Mouse (Mus musculus): Measurements from ENCODE around the gene D16Ertd472e. TPM values are rescaled to one million over a fixed set of nuclear protein-coding genes. Genes with fewer than 3 reads are reported as not detected.

The D16Ertd472e gene
- total RNA-seq, 2 experiments from 2014 or later = 14.8 to 15.5 TPM

DNA sequence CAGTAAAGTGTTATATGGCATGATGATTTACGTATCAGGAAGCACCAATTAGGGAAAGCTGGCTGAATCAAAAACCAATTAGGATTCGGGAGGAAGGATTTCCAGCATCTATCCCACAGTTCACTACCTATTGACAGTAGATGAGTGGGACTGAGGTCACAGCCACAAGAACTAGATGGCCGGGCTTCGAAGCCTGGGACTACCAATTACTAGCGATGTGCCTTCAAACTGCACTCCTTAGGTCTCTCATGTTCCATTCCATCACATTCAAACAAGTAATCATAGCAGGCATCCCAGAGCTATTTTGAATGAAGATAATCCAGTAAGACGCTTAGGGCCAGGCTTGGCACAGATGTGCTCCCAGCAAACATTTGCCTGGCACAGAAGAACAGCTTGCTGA is 2.3 kb downstream of the D16Ertd472e start:
- peak in 1 of 2 experiments; percentile 23 for DNase-seq (ENCODE audit: low spot score in 2 of 2)

DNA sequence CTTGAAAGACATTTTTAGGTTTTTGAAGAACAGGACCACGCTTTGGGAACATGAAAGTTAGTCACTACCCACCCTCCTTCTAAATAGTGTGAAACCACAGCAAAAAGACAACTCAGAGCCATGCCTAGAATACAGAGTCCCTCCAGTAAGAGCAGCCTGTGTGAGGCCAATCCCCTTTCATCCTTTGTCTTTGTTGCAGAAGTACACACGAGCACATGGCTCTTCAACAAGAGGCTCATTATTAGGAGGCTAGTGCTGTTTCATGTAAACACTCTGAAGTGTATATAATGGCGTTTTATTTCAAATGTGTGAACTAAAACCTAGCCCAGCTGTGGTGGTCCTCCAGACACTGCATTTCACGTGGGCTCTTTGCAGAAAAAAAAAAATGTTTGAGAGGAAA is 3.5 kb downstream of the D16Ertd472e start:
- DNase-seq (ENCODE audit: low spot score in 2 of 2) = no peak

- no peak for DNase-seq (ENCODE audit: low spot score in 2 of 2)
Observed at GRCm38 (mm10) chr16:78564110-78564821, 12.2 kb downstream of the D16Ertd472e start.

DNA sequence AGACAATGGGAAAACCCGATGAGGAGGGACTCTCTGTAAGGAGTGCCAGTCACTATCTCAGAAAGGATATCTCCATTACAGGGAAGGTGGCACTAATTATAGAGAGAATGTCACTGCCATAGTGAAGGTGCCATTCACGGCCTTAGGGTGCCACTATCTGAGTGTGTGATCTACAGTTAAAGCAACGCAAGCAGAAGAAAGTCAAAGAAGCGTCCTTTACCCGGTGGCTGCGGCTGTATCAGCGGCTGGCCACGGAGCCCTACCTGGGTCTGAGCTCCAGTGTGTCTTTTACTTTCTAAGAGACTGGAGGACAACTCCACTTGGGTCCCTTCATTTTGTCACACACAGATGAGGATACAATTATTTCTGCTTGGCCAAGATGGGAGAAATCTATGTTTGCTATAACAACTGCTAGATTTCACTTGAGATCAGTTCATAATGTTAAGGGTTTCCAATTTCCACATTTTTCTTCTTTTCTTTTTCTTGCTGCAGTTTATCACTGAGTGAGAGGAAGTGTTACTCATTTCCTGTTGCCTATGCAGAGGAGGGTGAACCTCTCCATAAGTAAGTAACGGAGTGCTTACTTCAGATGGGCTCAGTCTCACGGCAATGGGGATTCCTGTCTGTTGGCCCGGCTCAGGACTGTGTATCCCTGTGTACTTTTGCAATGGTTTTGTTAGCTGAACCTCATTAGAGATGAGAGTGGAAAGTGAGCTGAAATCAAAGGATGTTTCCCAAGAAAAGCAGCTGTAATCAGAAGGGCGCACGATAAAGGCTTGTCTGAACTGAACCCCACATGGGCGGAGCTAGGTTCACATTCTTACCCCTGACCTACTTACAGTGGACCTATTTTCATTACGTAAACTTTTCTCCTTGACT is 13.2 kb downstream of the D16Ertd472e start:
- no peak for DNase-seq (ENCODE audit: low spot score in 2 of 2)

- no peak for DNase-seq (ENCODE audit: low spot score in 2 of 2)
Observed at GRCm38 (mm10) chr16:78560627-78561026, 15.9 kb downstream of the D16Ertd472e start.

GRCm38 (mm10) chr16:78560063-78560462 is 16.4 kb downstream of the D16Ertd472e start:
- DNase-seq (ENCODE audit: low spot score in 2 of 2) = no peak

DNA sequence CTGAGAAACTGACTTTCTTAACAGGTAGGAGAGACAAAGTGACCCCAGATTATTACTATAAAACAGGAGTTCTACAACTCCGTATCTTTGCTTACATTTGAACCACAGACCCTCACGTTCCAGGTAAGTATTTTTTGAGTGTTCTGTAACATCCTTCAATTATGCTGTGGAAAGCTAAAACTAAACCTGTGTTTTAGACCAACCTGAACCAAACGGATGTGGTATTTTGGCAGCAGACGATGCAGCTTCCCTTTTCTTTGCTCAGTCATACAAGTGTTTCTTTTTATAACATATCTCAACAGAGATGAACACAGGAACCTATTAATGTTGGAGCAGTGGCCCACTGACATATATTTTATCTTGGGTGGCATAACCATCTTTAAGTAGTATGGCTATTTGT is 18.9 kb downstream of the D16Ertd472e start:
- DNase-seq (ENCODE audit: low spot score in 2 of 2) = no peak

GRCm38 (mm10) chr16:78554911-78555648 is 21.4 kb downstream of the D16Ertd472e start:
- DNase-seq (ENCODE audit: low spot score in 2 of 2) = peak in 1 of 2 experiments; percentile 70

DNA sequence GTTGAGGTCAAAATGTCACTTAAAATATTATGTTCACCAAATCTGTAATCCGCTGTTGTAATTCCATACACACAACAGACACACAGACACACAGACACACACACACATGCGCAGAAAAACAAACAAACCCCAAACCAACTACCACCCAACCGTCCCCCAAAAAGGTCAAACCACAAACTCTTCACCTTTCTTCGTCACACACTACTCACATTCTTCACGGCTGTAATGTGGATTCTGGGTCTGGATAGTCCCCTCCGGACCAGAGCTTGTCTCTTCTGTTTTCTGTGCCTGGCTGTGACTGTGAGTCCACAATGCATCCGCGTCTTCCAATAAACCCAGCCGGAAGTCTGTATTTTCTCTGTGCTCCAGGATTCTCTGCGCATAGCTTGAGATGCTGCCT is 29.1 kb downstream of the D16Ertd472e start:
- DNase-seq (ENCODE audit: low spot score in 2 of 2) = no peak

- no peak for DNase-seq (ENCODE audit: low spot score in 2 of 2)
Observed at GRCm38 (mm10) chr16:78546529-78546928, 30.0 kb downstream of the D16Ertd472e start.

DNA sequence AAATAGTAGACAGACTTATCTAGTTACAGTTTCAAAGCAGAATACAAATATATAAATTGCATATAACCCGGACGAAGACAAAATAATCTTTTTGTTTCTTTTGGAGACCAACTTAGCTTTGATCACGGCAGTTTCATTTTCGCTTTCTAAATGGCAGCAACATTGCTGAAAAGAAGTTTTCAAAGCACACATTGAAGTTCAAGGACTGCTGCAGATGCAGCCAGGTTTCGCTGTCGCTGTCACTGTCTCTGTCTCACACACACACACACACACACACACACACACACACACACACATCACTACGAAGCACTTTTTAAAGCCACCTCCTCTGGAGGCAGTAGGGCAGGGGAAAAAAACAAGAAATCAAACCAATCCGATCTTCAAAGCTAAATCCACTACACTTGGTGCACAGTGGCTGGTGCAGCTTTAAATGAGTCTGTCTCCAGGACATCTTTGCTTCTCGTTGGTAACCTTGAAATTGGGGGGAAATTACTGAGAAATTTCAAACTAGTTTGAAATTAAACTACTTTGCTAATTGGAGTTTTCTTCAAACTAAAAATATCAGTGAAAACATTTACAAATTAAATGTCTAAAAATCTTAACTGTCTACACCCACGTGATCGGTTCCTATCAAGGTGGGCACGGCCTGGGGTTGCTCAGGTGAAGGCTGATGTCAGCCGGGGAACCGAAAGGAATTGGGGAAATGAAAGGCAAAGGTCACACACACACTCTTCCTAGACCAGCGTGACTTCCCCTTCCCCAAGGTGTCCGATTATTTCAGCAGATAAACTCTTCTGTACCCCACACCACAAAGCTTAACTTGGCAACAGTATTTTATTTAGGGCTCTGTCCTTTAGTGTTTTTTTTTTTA is 35.9 kb downstream of the D16Ertd472e start:
- DNase-seq (ENCODE audit: low spot score in 2 of 2) = no peak

GRCm38 (mm10) chr16:78537798-78538422 is 38.6 kb downstream of the D16Ertd472e start:
- no peak for DNase-seq (ENCODE audit: low spot score in 2 of 2)

GRCm38 (mm10) chr16:78537322-78537721 is 39.2 kb downstream of the D16Ertd472e start:
- DNase-seq (ENCODE audit: low spot score in 2 of 2) = no peak

GRCm38 (mm10) chr16:78534468-78534867 is 42.0 kb downstream of the D16Ertd472e start:
- DNase-seq (ENCODE audit: low spot score in 2 of 2) = no peak

DNA sequence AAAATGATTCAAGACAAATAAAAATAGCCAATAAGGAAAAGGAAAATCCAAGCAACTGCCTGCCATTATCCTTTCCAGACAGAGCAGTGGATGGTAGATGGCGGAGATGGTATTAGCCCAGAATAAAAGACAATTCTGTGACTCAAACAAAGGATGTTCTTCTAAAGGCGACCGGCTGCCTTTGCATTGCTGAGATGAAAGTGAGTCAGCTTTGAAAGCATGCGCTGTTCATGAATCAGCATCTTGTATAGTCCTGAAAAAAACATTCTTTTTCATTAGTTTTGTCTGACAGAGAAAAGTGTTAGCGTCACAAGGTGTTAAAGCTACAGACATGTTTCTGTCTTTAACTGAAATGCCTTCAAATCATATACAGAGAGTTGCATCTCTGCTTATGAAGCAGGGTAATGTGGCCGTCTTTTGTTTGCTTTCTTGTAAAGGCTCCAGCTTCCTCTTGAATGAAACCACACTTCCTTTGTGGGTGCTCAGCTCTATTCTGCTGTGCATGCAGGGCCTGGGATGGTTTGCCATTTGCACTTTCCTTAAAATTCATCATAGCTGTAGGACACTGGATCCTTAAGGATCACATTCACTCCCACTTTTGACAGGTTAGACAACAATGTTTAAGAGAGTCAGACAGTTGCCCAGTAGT is 44.4 kb downstream of the D16Ertd472e start:
- DNase-seq (ENCODE audit: low spot score in 2 of 2) = peak in 1 of 2 experiments; percentile 24

- DNase-seq (ENCODE audit: low spot score in 2 of 2) = no peak
Observed at GRCm38 (mm10) chr16:78522974-78523373, 53.5 kb downstream of the D16Ertd472e start.

DNA sequence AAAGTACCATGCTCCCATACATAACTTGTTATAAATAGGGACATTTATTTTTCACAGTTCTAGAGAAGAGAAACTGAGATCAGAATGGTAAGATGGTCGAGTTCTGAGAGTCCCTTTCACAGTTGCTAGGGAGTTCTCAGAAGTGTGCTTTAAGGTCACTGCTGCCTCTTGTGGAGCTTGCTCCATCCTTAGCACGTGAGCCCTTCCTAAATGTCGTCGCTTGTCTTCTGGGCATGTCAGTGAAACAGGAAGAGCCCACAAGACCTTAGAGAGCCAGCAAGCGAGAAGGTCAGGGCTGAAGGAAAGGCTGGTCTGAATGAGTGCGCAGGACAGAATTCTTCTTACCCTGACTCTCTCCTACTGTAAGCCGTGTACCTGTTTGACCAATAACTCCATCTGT is 57.8 kb downstream of the D16Ertd472e start:
- DNase-seq (ENCODE audit: low spot score in 2 of 2) = no peak

DNA sequence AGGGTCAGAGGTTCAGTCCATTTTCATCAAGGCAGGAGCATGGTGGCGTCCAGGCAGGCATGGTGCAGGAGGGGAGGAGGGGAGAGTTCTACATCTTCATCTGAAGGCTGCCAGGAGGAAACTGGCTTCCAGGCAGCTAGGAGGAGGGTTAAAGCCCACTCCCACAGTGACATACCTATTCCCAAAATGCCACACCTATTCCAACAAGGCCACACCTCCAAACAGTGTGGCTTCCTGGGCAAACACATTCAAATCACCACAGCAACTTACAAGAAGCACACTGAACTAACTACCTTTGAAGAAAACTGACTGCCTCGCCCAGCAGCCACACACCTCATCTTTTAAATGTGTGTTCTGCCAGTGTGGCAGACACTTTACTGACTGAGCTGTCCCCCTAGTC is 59.3 kb downstream of the D16Ertd472e start:
- DNase-seq (ENCODE audit: low spot score in 2 of 2) = no peak

GRCm38 (mm10) chr16:78511526-78511925 is 65.0 kb downstream of the D16Ertd472e start:
- DNase-seq (ENCODE audit: low spot score in 2 of 2) = no peak

DNA sequence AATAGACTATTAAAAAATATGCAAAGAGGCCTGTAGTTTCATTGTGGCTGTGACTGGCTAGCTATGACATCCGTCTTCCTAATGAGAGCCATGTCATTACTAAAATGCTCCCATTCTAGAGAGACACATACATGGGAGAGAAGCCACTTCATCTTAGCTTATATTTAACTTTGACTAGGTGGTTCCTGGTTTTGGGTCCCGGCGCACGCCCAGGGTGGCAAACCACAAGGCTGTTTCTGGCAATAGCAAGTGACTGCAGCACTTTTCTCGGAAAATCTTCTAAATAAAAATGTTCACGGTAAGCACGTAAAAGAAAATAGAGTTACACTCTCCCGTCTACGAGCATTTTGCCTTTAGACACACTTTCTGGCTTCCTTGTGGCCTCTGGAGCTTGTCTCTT is 74.0 kb downstream of the D16Ertd472e start:
- DNase-seq (ENCODE audit: low spot score in 2 of 2) = no peak
